Mouse (Mus musculus) CH12.LX (cell line): Measurements from ENCODE around the gene Arvcf. TPM values are rescaled to one million over a fixed set of nuclear protein-coding genes. Genes with fewer than 3 reads are reported as not detected.

Experiments used
- DNase-seq: peaks from one replicate; pipeline ENCODE4 v3.0.0-alpha.2; 2013; ENCODE audit errors: extremely low read depth
- H3K27ac ChIP-seq: 2 replicates; pipeline ENCODE4 v1.5.1; 2012; ENCODE audit warnings: low read depth, mild to moderate bottlenecking, control low read depth, moderate library complexity; ENCODE audit not compliant: insufficient read depth
- H3K27me3 ChIP-seq: replicated peaks from 2 replicates; pipeline ENCODE3; 2012; ENCODE audit warnings: inconsistent platforms
- H3K36me3 ChIP-seq, 2 experiments: replicated peaks in 1 of 2; 2 replicates each; pipeline versions ENCODE3 to v1.6.1; 2012; ENCODE audit warnings: inconsistent platforms in 1 of 2, low read length in 1 of 2, mild to moderate bottlenecking in 1 of 2, mixed read lengths in 1 of 2, moderate library complexity in 1 of 2; ENCODE audit not compliant: control insufficient read depth in 1 of 2, insufficient read depth in 1 of 2
- H3K4me1 ChIP-seq, 2 experiments: 2 replicates each; pipeline ENCODE4 v1.6.1; 2012; ENCODE audit warnings: inconsistent platforms in 1 of 2, moderate library complexity in 1 of 2; ENCODE audit not compliant: insufficient read depth in 2 of 2, control insufficient read depth in 1 of 2
- H3K4me2 ChIP-seq: 2 replicates; pipeline ENCODE4 v1.6.1; 2012; ENCODE audit warnings: low read depth, mild to moderate bottlenecking, control low read depth; ENCODE audit not compliant: poor library complexity, insufficient read depth, severe bottlenecking
- H3K4me3 ChIP-seq, 3 experiments: fragments of 150-350 bp in 1 of 3; sonication (generic) in 1 of 3; replicated peaks in 1 of 3; 2 replicates each; pipeline versions ENCODE3 to v1.5.1; 2011 to 2012; ENCODE audit warnings: low read depth in 2 of 3, low read length in 2 of 3, mild to moderate bottlenecking in 2 of 3, moderate library complexity in 2 of 3, control low read depth in 1 of 3, improper control_type of control experiment in 1 of 3, inconsistent platforms in 1 of 3, mixed read lengths in 1 of 3; ENCODE audit not compliant: poor library complexity in 1 of 3
- H3K79me2 ChIP-seq: replicated peaks from 2 replicates; pipeline ENCODE4 v1.6.1; 2012; ENCODE audit warnings: mild to moderate bottlenecking, moderate library complexity; ENCODE audit not compliant: control insufficient read depth, poor library complexity, insufficient read depth, severe bottlenecking; ENCODE audit errors: extremely low read depth
- H3K9ac ChIP-seq: 2 replicates; pipeline ENCODE4 v1.6.1; 2012; ENCODE audit warnings: low read depth, mild to moderate bottlenecking, control low read depth, moderate library complexity; ENCODE audit not compliant: insufficient read depth
- H3K9me3 ChIP-seq: replicated peaks from 2 replicates; pipeline ENCODE3; 2012; ENCODE audit warnings: low read length, inconsistent platforms, mixed read lengths
- BHLHE40 ChIP-seq: IDR thresholded peaks from 2 replicates; pipeline ENCODE4 v1.6.1; 2011; ENCODE audit warnings: mild to moderate bottlenecking, low read depth, low read length, improper control_type of control experiment
- CHD1 ChIP-seq: IDR thresholded peaks from 2 replicates; pipeline ENCODE4 v1.6.1; 2012; ENCODE audit warnings: low read depth, low read length, improper control_type of control experiment, inconsistent platforms
- CHD2 ChIP-seq: IDR thresholded peaks from 2 replicates; pipeline ENCODE4 v1.6.1; 2011; ENCODE audit warnings: low read length, improper control_type of control experiment
- CTCF ChIP-seq, 2 experiments: IDR thresholded peaks in 1 of 2; conservative IDR thresholded peaks in 1 of 2; 2 replicates each; pipeline ENCODE4 v1.5.1; 2011 to 2012; ENCODE audit warnings: low read depth in 2 of 2, low read length in 2 of 2, improper control_type of control experiment in 1 of 2, inconsistent platforms in 1 of 2, mild to moderate bottlenecking in 1 of 2, moderate library complexity in 1 of 2
- E2F4 ChIP-seq: IDR thresholded peaks from 2 replicates; pipeline ENCODE4 v1.6.1; 2011; ENCODE audit warnings: low read depth, low read length, improper control_type of control experiment; ENCODE audit not compliant: insufficient replicate concordance
- ELF1 ChIP-seq: IDR thresholded peaks from 2 replicates; pipeline ENCODE4 v1.6.1; 2014; ENCODE audit warnings: low read depth, mild to moderate bottlenecking, inconsistent platforms, low read length, improper control_type of control experiment
- EP300 ChIP-seq: IDR thresholded peaks from 2 replicates; pipeline ENCODE4 v1.6.1; 2011; ENCODE audit warnings: low read length, improper control_type of control experiment
- ETS1 ChIP-seq: conservative IDR thresholded peaks from 2 replicates; pipeline ENCODE4 v1.6.1; 2012; ENCODE audit warnings: low read depth, mild to moderate bottlenecking, inconsistent platforms, low read length, improper control_type of control experiment, moderate library complexity
- GABPA ChIP-seq: IDR thresholded peaks from 2 replicates; pipeline ENCODE4 v1.6.1; 2012; ENCODE audit warnings: low read depth, low read length, improper control_type of control experiment, inconsistent platforms; ENCODE audit not compliant: insufficient replicate concordance
- HCFC1 ChIP-seq: IDR thresholded peaks from 2 replicates; pipeline ENCODE4 v1.6.1; 2012; ENCODE audit warnings: low read depth, mild to moderate bottlenecking, inconsistent platforms, low read length, improper control_type of control experiment
- IRF4 ChIP-seq: IDR thresholded peaks from 2 replicates; pipeline ENCODE4 v1.6.1; 2014; ENCODE audit warnings: low read depth, mild to moderate bottlenecking, inconsistent platforms, low read length, improper control_type of control experiment
- JUN ChIP-seq: IDR thresholded peaks from 2 replicates; pipeline ENCODE4 v1.6.1; 2011; ENCODE audit warnings: low read depth, mild to moderate bottlenecking, low read length, improper control_type of control experiment, moderate library complexity; ENCODE audit not compliant: insufficient read depth
- JUND ChIP-seq: conservative IDR thresholded peaks from 2 replicates; pipeline ENCODE4 v1.6.1; 2011; ENCODE audit warnings: low read depth, low read length, improper control_type of control experiment
- KAT2A ChIP-seq: IDR thresholded peaks from 2 replicates; pipeline ENCODE4 v1.6.1; 2012; ENCODE audit warnings: low read length, improper control_type of control experiment, inconsistent platforms; ENCODE audit not compliant: insufficient replicate concordance
- MAFK ChIP-seq: IDR thresholded peaks from 2 replicates; pipeline ENCODE4 v1.6.1; 2011; ENCODE audit warnings: low read length, improper control_type of control experiment; ENCODE audit not compliant: insufficient replicate concordance
- MAX ChIP-seq: IDR thresholded peaks from 2 replicates; pipeline ENCODE4 v1.6.1; 2011; ENCODE audit warnings: low read length, improper control_type of control experiment
- MAZ ChIP-seq: IDR thresholded peaks from 2 replicates; pipeline ENCODE4 v1.6.1; 2012; ENCODE audit warnings: low read depth, mild to moderate bottlenecking, inconsistent platforms, low read length, improper control_type of control experiment, moderate library complexity
- MEF2A ChIP-seq: IDR thresholded peaks from 2 replicates; pipeline ENCODE4 v1.6.1; 2014; ENCODE audit warnings: low read depth, mild to moderate bottlenecking, inconsistent platforms, low read length, improper control_type of control experiment, borderline replicate concordance
- MXI1 ChIP-seq: IDR thresholded peaks from 2 replicates; pipeline ENCODE4 v1.6.1; 2011; ENCODE audit warnings: mild to moderate bottlenecking, low read depth, low read length, improper control_type of control experiment
- MYC ChIP-seq: IDR thresholded peaks from 2 replicates; pipeline ENCODE4 v1.6.1; 2011; ENCODE audit warnings: low read depth, mild to moderate bottlenecking, improper control_type of control experiment, low read length
- NELFE ChIP-seq: IDR thresholded peaks from 2 replicates; pipeline ENCODE4 v1.6.1; 2011; ENCODE audit warnings: low read depth, low read length, improper control_type of control experiment
- NRF1 ChIP-seq: IDR thresholded peaks from 2 replicates; pipeline ENCODE4 v1.6.1; 2014; ENCODE audit warnings: low read depth, mild to moderate bottlenecking, inconsistent platforms, low read length, improper control_type of control experiment, moderate library complexity
- PAX5 ChIP-seq: IDR thresholded peaks from 2 replicates; pipeline ENCODE4 v1.6.1; 2012; ENCODE audit warnings: low read length, inconsistent platforms, mixed read lengths
- POLR2A ChIP-seq: IDR thresholded peaks from 2 replicates; pipeline ENCODE4 v1.6.1; 2011; ENCODE audit warnings: low read depth, mild to moderate bottlenecking, improper control_type of control experiment, low read length
- POLR2AphosphoS2 ChIP-seq: IDR thresholded peaks from 2 replicates; pipeline ENCODE4 v1.6.1; 2011; ENCODE audit warnings: low read depth, low read length, improper control_type of control experiment
- RAD21 ChIP-seq: IDR thresholded peaks from 2 replicates; pipeline ENCODE4 v1.6.1; 2011; ENCODE audit warnings: low read depth, mild to moderate bottlenecking, low read length, improper control_type of control experiment, moderate library complexity
- RCOR1 ChIP-seq: conservative IDR thresholded peaks from 2 replicates; pipeline ENCODE4 v1.6.1; 2012; ENCODE audit warnings: low read depth, mild to moderate bottlenecking, inconsistent platforms, low read length, improper control_type of control experiment
- SIN3A ChIP-seq: IDR thresholded peaks from 2 replicates; pipeline ENCODE4 v1.6.1; 2012; ENCODE audit warnings: low read length, improper control_type of control experiment, inconsistent platforms
- SMC3 ChIP-seq: IDR thresholded peaks from 2 replicates; pipeline ENCODE4 v1.6.1; 2011; ENCODE audit warnings: low read depth, low read length, improper control_type of control experiment
- TBP ChIP-seq: conservative IDR thresholded peaks from 2 replicates; pipeline ENCODE4 v1.6.1; 2011; ENCODE audit warnings: low read depth, low read length, improper control_type of control experiment
- TCF12 ChIP-seq: IDR thresholded peaks from 2 replicates; pipeline ENCODE4 v1.6.1; 2014; ENCODE audit warnings: low read depth, mild to moderate bottlenecking, inconsistent platforms, low read length, improper control_type of control experiment
- UBTF ChIP-seq: IDR thresholded peaks from 2 replicates; pipeline ENCODE4 v1.6.1; 2012; ENCODE audit warnings: low read depth, mild to moderate bottlenecking, inconsistent platforms, low read length, improper control_type of control experiment, moderate library complexity
- USF1 ChIP-seq: IDR thresholded peaks from 2 replicates; pipeline ENCODE4 v1.6.1; 2014; ENCODE audit warnings: low read depth, mild to moderate bottlenecking, inconsistent platforms, low read length, improper control_type of control experiment
- USF2 ChIP-seq: conservative IDR thresholded peaks from 2 replicates; pipeline ENCODE4 v1.6.1; 2011; ENCODE audit warnings: low read depth, low read length, improper control_type of control experiment
- ZC3H11A ChIP-seq: IDR thresholded peaks from 2 replicates; pipeline ENCODE4 v1.6.1; 2012; ENCODE audit warnings: low read depth, mild to moderate bottlenecking, inconsistent platforms, low read length, improper control_type of control experiment
- ZKSCAN1 ChIP-seq: IDR thresholded peaks from 2 replicates; pipeline ENCODE4 v1.6.1; 2012; ENCODE audit warnings: low read depth, inconsistent platforms, low read length, improper control_type of control experiment, borderline replicate concordance
- ZMIZ1 ChIP-seq: IDR thresholded peaks from 2 replicates; pipeline ENCODE4 v1.6.1; 2012; ENCODE audit warnings: low read depth, mild to moderate bottlenecking, inconsistent platforms, low read length, improper control_type of control experiment
- ZNF384 ChIP-seq: IDR thresholded peaks from 2 replicates; pipeline ENCODE4 v1.6.1; 2012; ENCODE audit warnings: low read depth, low read length, improper control_type of control experiment, inconsistent platforms
- dilution Hi-C: fragments of 300-500 bp; cut with MboI; formaldehyde crosslinking; loops from 2 replicates; pipeline ENCODE4 v1.14.3; 2020; ENCODE audit warnings: low sequenced_read_pairs; ENCODE audit not compliant: extremely low pct_unique_long_range_greater_than_20kb, extremely low pct_ligation_motif_present
- in situ Hi-C: fragments of 300-500 bp; cut with MboI; formaldehyde crosslinking; loops from 3 replicates; pipeline ENCODE4 v1.14.3; 2019; ENCODE audit warnings: low sequenced_read_pairs, low pct_ligation_motif_present, low pct_unique_long_range_greater_than_20kb, mixed read lengths
- polyA plus RNA-seq: library from polyadenylated mRNA; unstranded; fragments of >175 nt; gene quantifications from 2 replicates; pipeline ENCODE4 v1.2.1, GENCODE M21; 2012; ENCODE audit warnings: low read depth; ENCODE audit not compliant: insufficient read length
- total RNA-seq, 2 experiments: library from RNA; depleted of rRNA; stranded (reverse); fragments of 300-350 nt in 1 of 2; fragments of >200 nt in 1 of 2; gene quantifications; 2 replicates each; pipeline ENCODE4 v1.2.3; 2012 to 2014

Arvcf gene
- total and polyA plus RNA-seq, 3 experiments: 1.1 to 7.5 (median 3.9) TPM

DNA sequence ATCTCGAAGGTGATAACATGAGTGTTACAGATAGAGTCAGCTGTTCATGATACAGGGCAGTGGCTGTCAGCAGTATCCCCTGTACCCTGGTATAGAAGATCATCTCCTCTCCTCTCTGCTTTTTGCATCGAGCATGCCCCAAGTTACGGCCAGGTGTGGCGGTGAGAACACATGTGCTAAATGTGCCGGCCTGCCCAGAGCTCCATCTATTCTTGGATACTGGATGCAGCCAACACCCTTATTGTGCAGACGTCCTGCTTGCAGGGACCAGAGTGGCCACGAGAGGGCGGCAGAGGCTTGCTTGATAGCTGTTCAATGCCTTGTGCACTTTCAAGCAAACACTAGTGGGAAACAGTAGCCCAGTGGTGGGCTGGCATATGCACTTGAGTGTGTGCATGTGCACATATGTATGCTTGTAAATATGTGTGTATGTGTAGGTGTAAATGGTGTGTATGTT is 95.4 kb downstream of the Arvcf start:
- dilution Hi-C loops (no loop called here), in situ Hi-C loops (loop anchor here (5.0 kb wide), 1 partner anchor 169 kb away; no protein-coding TSS in a partner anchor)
- peak; percentile 85 for DNase-seq
- H3K36me3 ChIP-seq: peaks cover 29 to 76% of the 10 kb centered on the region in 2 experiments
- H3K4me2 ChIP-seq: no peak overlapping the region
- no peak overlapping the region for H3K4me3 ChIP-seq
- H3K9me3 ChIP-seq: no peaks in the 10 kb centered on the region
- H3K27ac ChIP-seq: no peak overlapping the region
- no peaks in the 10 kb centered on the region for H3K27me3 ChIP-seq
- H3K9ac ChIP-seq: no peak overlapping the region
- no peak for TF ChIP-seq BHLHE40
- no peak for TF ChIP-seq POLR2A
- peak; percentile 87 for TF ChIP-seq ZC3H11A
- TF ChIP-seq NRF1: 0 out of 2 replicates have a peak, but pooled peaks have one; percentile 15
- TF ChIP-seq MAX: no peak
- no peak for TF ChIP-seq PAX5
- no peak for TF ChIP-seq USF1
- no peak for TF ChIP-seq TBP
- TF ChIP-seq MAZ: no peak
- TF ChIP-seq USF2: no peak
- no peak for TF ChIP-seq JUND
- TF ChIP-seq GABPA: no peak
- TF ChIP-seq MEF2A: no peak
- no peak for TF ChIP-seq JUN
- TF ChIP-seq TCF12: no peak
- TF ChIP-seq UBTF: no peak
- no peak for TF ChIP-seq KAT2A
- TF ChIP-seq MAFK: no peak
- TF ChIP-seq SMC3: peak; percentile 99
- no peak for TF ChIP-seq ELF1
- TF ChIP-seq ZKSCAN1: no peak
- TF ChIP-seq ETS1: no peak
- TF ChIP-seq HCFC1: no peak
- no peak for TF ChIP-seq ZNF384
- peak; percentile 10; the same call in 1 of the 2 replicates for TF ChIP-seq IRF4
- peak; percentile 99 for TF ChIP-seq RAD21
- no peak for TF ChIP-seq CHD2
- TF ChIP-seq MYC: no peak
- TF ChIP-seq CTCF (conservative IDR thresholded peaks at IDR 0.05 in 1 of 2, IDR thresholded peaks at IDR 0.05 in 1 of 2; ENCODE audit: low read depth in 2 of 2, low read length in 2 of 2): peak; percentile 93 to 99
- TF ChIP-seq CHD1: no peak
- no peak for TF ChIP-seq E2F4
- TF ChIP-seq NELFE: peak; percentile 23; the same call in 1 of the 2 replicates
- TF ChIP-seq RCOR1: no peak
- no peak for TF ChIP-seq SIN3A
- no peak for TF ChIP-seq POLR2AphosphoS2
- no peak for TF ChIP-seq EP300
- TF ChIP-seq ZMIZ1: no peak
- TF ChIP-seq MXI1: no peak
- H3K4me1 ChIP-seq: peaks cover 3 to 10% of the 10 kb centered on the region in 2 experiments
- H3K79me2 ChIP-seq: no peaks in the 10 kb centered on the region
